Mouse (Mus musculus) heart, postnatal 0 days (tissue): ENCODE measurements around the gene Gpr35. TPM values are rescaled to one million over a fixed set of nuclear protein-coding genes. Genes with fewer than 3 reads are reported as not detected.
A peak's percentile ranks its signal among the peaks of the same experiment; 100 is the strongest.

Source experiments
- ATAC-seq: fragments of 200-750 bp; cut with Nextera tagmentation; 2 replicates; pipeline ENCODE4 v1.8.0; 2017; ENCODE audit warnings: low read depth, moderate number of reproducible peaks, moderate library complexity; ENCODE audit not compliant: insufficient read depth
- DNase-seq: peaks from one replicate; pipeline ENCODE4 v3.0.0-alpha.2; 2016; ENCODE audit warnings: low spot score
- H3K27ac ChIP-seq: fragments of 300-500 bp; sonication (generic); 2 replicates; pipeline ENCODE4 v1.5.1; 2014; ENCODE audit warnings: low read depth, mild to moderate bottlenecking
- H3K27me3 ChIP-seq: fragments of 300-500 bp; sonication (generic); 2 replicates; pipeline ENCODE4 v1.6.1; 2014; ENCODE audit warnings: low read length, mixed read lengths; ENCODE audit not compliant: control insufficient read depth, insufficient read depth
- H3K36me3 ChIP-seq: fragments of 300-500 bp; sonication (generic); replicated peaks from 2 replicates; pipeline ENCODE4 v1.6.1; 2014; ENCODE audit warnings: low read length, mixed read lengths; ENCODE audit not compliant: control insufficient read depth, insufficient read depth
- H3K4me1 ChIP-seq: fragments of 300-500 bp; sonication (generic); 2 replicates; pipeline ENCODE4 v1.6.1; 2014; ENCODE audit warnings: antibody characterized with exemption; ENCODE audit not compliant: control insufficient read depth, insufficient read depth
- H3K4me2 ChIP-seq: fragments of 300-500 bp; sonication (generic); 2 replicates; pipeline ENCODE4 v1.6.1; 2014; ENCODE audit warnings: low read depth, mild to moderate bottlenecking, low read length, moderate library complexity
- H3K4me3 ChIP-seq: fragments of 300-500 bp; sonication (generic); 2 replicates; pipeline ENCODE4 v1.5.1; 2014; ENCODE audit warnings: low read depth, low read length
- H3K9ac ChIP-seq: fragments of 300-500 bp; sonication (generic); replicated peaks from 2 replicates; pipeline ENCODE4 v1.6.1; 2014; ENCODE audit warnings: low read depth, low read length, mixed read lengths
- H3K9me3 ChIP-seq: fragments of 300-500 bp; sonication (generic); replicated peaks from 2 replicates; pipeline ENCODE4 v1.6.1; 2016; ENCODE audit warnings: low read length; ENCODE audit not compliant: control insufficient read depth
- CTCF ChIP-seq: IDR thresholded peaks from 2 replicates; pipeline ENCODE4 v1.5.1; 2016; ENCODE audit warnings: antibody characterized with exemption, control low read depth, low read depth
- EP300 ChIP-seq: IDR thresholded peaks from 2 replicates; pipeline ENCODE4 v1.6.1; 2016; ENCODE audit warnings: antibody characterized with exemption, low read depth
- WGBS: fragments of 180-500 bp; shearing (Covaris S2); extraction: QIAGEN DNeasy Blood & Tissue Kit; methylation state at CpG from one replicate; pipeline ENCODE4 v1.1.7; 2014; 5-methylcytosine and 5-hydroxymethylcytosine counted together
- polyA plus RNA-seq: library from polyadenylated mRNA; unstranded; fragments of >200 nt; fragmentation: Nextera tagmentation; extraction: Ambion mirVana; gene quantifications from 2 replicates; pipeline ENCODE4 v1.2.1, GENCODE M21; 2015
- total RNA-seq: library from RNA; depleted of rRNA; stranded (reverse); fragments of >200 nt; gene quantifications from 2 replicates; pipeline ENCODE4 v1.2.3, GENCODE M21; 2014; ENCODE audit warnings: low replicate concordance; rRNA removed

Gene Gpr35
- total and polyA plus RNA-seq, 2 experiments from 2014 or later: 0.23 to 0.34 TPM

DNA sequence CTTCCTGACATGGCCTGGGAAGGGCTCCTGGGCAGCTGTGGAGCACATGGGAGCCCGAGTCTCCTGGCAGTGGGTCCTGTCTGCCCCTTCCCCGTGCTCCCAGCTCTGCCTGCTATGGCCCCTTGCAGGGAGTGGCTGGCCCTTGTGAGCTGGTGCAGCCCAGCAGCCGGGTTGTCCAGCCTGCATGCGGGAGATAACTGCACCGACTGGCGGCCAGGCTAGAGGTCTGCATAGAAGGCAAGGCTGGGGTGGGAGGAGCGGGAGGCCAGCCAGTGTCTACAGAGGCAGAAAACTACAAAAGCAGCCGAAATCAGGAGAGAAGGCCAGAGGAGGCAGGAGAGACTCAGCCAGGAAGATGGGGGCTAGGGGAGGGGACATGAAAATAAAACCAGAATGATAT is 83.3 kb downstream of the Gpr35 start:
- DNase-seq (no peak), ATAC-seq (0 out of 2 replicates have a peak, but pooled peaks have one; percentile 28)
- no peaks in the 10 kb centered on the region for H3K27me3 ChIP-seq
- no peaks in the 10 kb centered on the region for H3K9me3 ChIP-seq
- 27% methylated on average over 8 of the region's 8 CpGs for WGBS
- TF ChIP-seq CTCF (peak; percentile 41), EP300 (no peak)
- no peak overlapping the region for H3K27ac ChIP-seq
- no peak overlapping the region for H3K4me2 ChIP-seq
- no peaks in the 10 kb centered on the region for H3K36me3 ChIP-seq
- no peak overlapping the region for H3K9ac ChIP-seq
- H3K4me1 ChIP-seq: peaks cover 22% of the 10 kb centered on the region
- no peak overlapping the region for H3K4me3 ChIP-seq

DNA sequence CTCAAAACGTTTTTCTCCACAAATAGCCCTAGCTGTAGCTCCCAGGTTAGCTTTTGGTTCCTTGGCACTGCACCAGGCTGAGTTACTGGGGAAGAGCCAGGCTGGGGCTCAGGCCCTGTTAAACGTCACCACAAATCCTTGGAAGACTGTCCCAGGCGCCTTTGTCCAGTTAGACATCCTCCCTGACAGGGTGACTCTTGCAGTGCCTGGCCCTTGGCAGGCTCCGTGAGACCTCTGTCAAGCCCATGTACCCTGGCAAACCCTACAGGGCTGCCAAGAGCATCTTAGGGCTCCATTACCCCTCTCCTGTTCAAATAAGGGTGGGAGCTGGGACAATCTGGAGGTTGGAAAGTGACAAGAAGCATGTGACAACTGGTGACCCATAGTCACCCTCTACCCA is 85.3 kb downstream of the Gpr35 start:
- no peak overlapping the region for H3K4me2 ChIP-seq
- H3K27me3 ChIP-seq: no peaks in the 10 kb centered on the region
- WGBS: 38% methylated on average over 4 of the region's 4 CpGs
- 0 out of 2 replicates have a peak overlapping the region, but pooled peaks have one; percentile 20 for H3K27ac ChIP-seq
- peak; percentile 31; the same call in 1 of the 2 replicates for ATAC-seq
- TF ChIP-seq EP300 (no peak), CTCF (no peak)
- no peaks in the 10 kb centered on the region for H3K36me3 ChIP-seq
- H3K4me1 ChIP-seq: peaks cover 22% of the 10 kb centered on the region
- H3K9ac ChIP-seq: no peak overlapping the region
- no peaks in the 10 kb centered on the region for H3K9me3 ChIP-seq
- DNase-seq: peak; percentile 15
- H3K4me3 ChIP-seq: no peak overlapping the region

Other genes starting within 250 kb of the Gpr35 start
- gene Gpc1, start 119.2 kb upstream of the Gpr35 start, total RNA-seq: 201 and 227 TPM in 2 replicates
- gene Gpc1, start 119.2 kb upstream of the Gpr35 start, polyA plus RNA-seq: 52.1 and 53.9 TPM in 2 replicates
- gene Ankmy1, start 48.0 kb upstream of the Gpr35 start, total RNA-seq: not detected in 2 replicates
- gene Ankmy1, start 48.0 kb upstream of the Gpr35 start, polyA plus RNA-seq: 0.10 TPM in 1 of 2 replicates, not detected in the other
- gene Dusp28, start 43.9 kb upstream of the Gpr35 start, total RNA-seq: 23.5 and 26.8 TPM in 2 replicates
- 21.4 and 25.2 TPM in 2 replicates for gene Dusp28, start 43.9 kb upstream of the Gpr35 start, polyA plus RNA-seq
- 73.2 and 89.0 TPM in 2 replicates for gene Rnpepl1, start 40.1 kb upstream of the Gpr35 start, total RNA-seq
- gene Rnpepl1, start 40.1 kb upstream of the Gpr35 start, polyA plus RNA-seq: 33.0 and 36.3 TPM in 2 replicates
- gene Capn10, start 16.5 kb upstream of the Gpr35 start, total RNA-seq: 41.9 and 46.3 TPM in 2 replicates
- 10.7 and 12.0 TPM in 2 replicates for gene Capn10, start 16.5 kb upstream of the Gpr35 start, polyA plus RNA-seq
- gene Aqp12, start 55.5 kb downstream of the Gpr35 start, total RNA-seq: not detected in 2 replicates
- gene Aqp12, start 55.5 kb downstream of the Gpr35 start, polyA plus RNA-seq: not detected in 2 replicates
- gene Kif1a, start 151.1 kb downstream of the Gpr35 start, total RNA-seq: 15.6 and 16.4 TPM in 2 replicates
- 7.2 and 7.3 TPM in 2 replicates for gene Kif1a, start 151.1 kb downstream of the Gpr35 start, polyA plus RNA-seq
- 0.15 TPM in 1 of 2 replicates, not detected in the other for gene Agxt, start 184.4 kb downstream of the Gpr35 start, total RNA-seq
- 0.12 TPM in 1 of 2 replicates, not detected in the other for gene Agxt, start 184.4 kb downstream of the Gpr35 start, polyA plus RNA-seq
- gene 2310007B03Rik, start 210.1 kb downstream of the Gpr35 start, total RNA-seq: 0.76 TPM in 1 of 2 replicates, not detected in the other
- gene 2310007B03Rik, start 210.1 kb downstream of the Gpr35 start, polyA plus RNA-seq: 0.07 and 0.29 TPM in 2 replicates
- 0.08 TPM in 2 replicates for gene Crocc2, start 217.9 kb downstream of the Gpr35 start, total RNA-seq
- 0.34 and 0.48 TPM in 2 replicates for gene Crocc2, start 217.9 kb downstream of the Gpr35 start, polyA plus RNA-seq